Mouse (Mus musculus) stomach, postnatal 0 days (tissue): ENCODE measurements around the gene Phc1.

Experiments used
- CTCF ChIP-seq: IDR thresholded peaks from 2 replicates; pipeline ENCODE4 v1.5.1; 2016; ENCODE audit warnings: antibody characterized with exemption, low read depth, mild to moderate bottlenecking, moderate library complexity
- EP300 ChIP-seq: optimal IDR thresholded peaks from 2 replicates; pipeline ENCODE3; 2016; ENCODE audit warnings: antibody characterized with exemption

GRCm38 (mm10) chr6:122293121-122293520, 47.2 kb downstream of the Phc1 start:
- no peak for TF ChIP-seq EP300
- TF ChIP-seq CTCF, result no peak
